Mouse (Mus musculus): ENCODE measurements at regions not wholly inside any gene's neighbourhood (a gene's known extent, or its start where the extent isn't known, plus 50 kb on each side); places are given as distances from the start of the nearest gene placed in this dataset.

DNA sequence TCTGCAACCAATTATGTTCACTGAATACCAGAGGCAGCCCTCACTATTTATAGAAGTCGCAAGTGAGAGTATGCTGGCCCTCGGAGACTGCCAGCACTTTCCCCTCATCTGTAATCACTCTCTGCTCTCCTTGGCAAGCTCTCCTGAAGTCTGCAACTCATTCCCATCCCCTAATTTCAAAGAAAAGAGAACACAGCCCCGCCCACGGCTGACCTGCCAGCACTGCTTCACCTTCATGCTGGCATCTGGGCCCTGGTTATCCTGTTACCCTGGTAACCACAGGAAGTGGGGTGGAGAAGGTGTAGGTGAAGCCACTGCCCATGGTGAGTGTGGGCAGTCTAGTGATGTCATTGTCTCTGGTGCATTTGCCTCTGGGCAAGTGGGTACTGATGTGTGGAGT is 77.5 kb upstream of the Intu start:
- DNase-seq (ENCODE audit: low spot score) (no peak), ATAC-seq (no peak)
- 37% methylated on average over 4 of the region's 4 CpGs for WGBS
- Histone ChIP-seq H3K36me3 (ENCODE audit: insufficient read depth, low read length) (no peaks in the 10 kb centered on the region), H3K9ac (replicated peaks; ENCODE audit: low read length) (no peak overlapping the region), H3K4me1 (ENCODE audit: insufficient read depth, low read length) (no peaks in the 10 kb centered on the region), H3K27ac (no peak overlapping the region), H3K9me3 (ENCODE audit: low read length) (no peaks in the 10 kb centered on the region), H3K27me3 (ENCODE audit: insufficient read depth, low read length) (no peaks in the 10 kb centered on the region), H3K4me2 (ENCODE audit: low read depth, low read length) (no peak overlapping the region), H3K4me3 (ENCODE audit: low read length) (no peak overlapping the region)
- no peak for TF ChIP-seq CTCF (IDR thresholded peaks at IDR 0.05; ENCODE audit: low read depth)

DNA sequence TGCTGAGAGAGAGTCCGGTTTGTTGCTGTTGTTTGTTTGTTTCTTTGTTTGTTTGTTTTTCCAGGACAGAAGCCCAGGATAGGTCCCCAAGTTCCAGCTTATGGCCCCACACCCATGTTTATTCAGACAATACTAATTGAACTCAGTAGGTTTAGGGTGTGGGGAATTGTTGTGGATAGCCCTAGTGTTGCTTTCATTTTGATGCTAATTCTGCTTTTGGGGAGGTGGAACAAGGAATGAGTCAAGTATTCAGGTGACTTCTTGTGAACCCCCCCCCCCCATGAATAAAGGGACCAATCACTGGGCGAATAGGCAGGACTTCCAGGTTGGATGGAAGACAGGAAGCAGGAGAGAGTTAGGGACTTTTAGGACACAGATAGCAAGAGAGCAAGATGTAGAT is 75.0 kb upstream of the Intu start:
- ATAC-seq: no peak
- Histone ChIP-seq H3K4me1 (ENCODE audit: insufficient read depth, low read length) (no peaks in the 10 kb centered on the region), H3K36me3 (ENCODE audit: insufficient read depth, low read length) (no peaks in the 10 kb centered on the region), H3K27me3 (ENCODE audit: insufficient read depth, low read length) (no peaks in the 10 kb centered on the region), H3K27ac (no peak overlapping the region), H3K9ac (replicated peaks; ENCODE audit: low read length) (no peak overlapping the region), H3K9me3 (ENCODE audit: low read length) (no peaks in the 10 kb centered on the region), H3K4me2 (ENCODE audit: low read depth, low read length) (no peak overlapping the region), H3K4me3 (ENCODE audit: low read length) (no peak overlapping the region)
- no peak for TF ChIP-seq CTCF (IDR thresholded peaks at IDR 0.05; ENCODE audit: low read depth)
- no peak for DNase-seq (ENCODE audit: low spot score)
- WGBS: 89% methylated on average over 2 of the region's 2 CpGs

DNA sequence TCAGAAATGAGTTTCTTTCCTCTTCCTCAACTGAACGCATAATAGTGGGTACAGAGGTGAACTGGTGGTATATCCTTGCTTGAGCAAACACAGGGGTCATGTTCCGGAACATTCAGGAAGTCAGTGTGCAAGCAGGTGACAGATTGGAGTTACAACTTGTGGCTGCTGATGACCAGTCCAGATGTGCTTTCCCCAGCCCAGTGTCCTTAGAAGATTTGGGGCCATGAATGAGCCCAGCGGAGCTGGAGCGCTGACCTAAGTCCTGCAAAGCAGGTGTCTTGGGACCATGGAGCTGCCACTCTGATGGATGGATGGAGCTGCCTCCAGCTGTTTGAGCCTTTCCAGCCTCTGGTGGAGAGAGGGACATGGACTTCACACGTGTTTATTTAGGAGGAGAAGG is 72.6 kb upstream of the Intu start:
- TF ChIP-seq CTCF (IDR thresholded peaks at IDR 0.05; ENCODE audit: low read depth): no peak
- no peak for ATAC-seq
- H3K36me3 ChIP-seq (ENCODE audit: insufficient read depth, low read length): no peaks in the 10 kb centered on the region
- no peak overlapping the region for H3K9ac ChIP-seq (replicated peaks; ENCODE audit: low read length)
- H3K4me2 ChIP-seq (ENCODE audit: low read depth, low read length): no peak overlapping the region
- no peak overlapping the region for H3K4me3 ChIP-seq (ENCODE audit: low read length)
- H3K9me3 ChIP-seq (ENCODE audit: low read length): no peaks in the 10 kb centered on the region
- DNase-seq (ENCODE audit: low spot score): no peak
- 87% methylated on average over 5 of the region's 5 CpGs for WGBS
- H3K27me3 ChIP-seq (ENCODE audit: insufficient read depth, low read length): no peaks in the 10 kb centered on the region
- no peaks in the 10 kb centered on the region for H3K4me1 ChIP-seq (ENCODE audit: insufficient read depth, low read length)
- no peak overlapping the region for H3K27ac ChIP-seq

DNA sequence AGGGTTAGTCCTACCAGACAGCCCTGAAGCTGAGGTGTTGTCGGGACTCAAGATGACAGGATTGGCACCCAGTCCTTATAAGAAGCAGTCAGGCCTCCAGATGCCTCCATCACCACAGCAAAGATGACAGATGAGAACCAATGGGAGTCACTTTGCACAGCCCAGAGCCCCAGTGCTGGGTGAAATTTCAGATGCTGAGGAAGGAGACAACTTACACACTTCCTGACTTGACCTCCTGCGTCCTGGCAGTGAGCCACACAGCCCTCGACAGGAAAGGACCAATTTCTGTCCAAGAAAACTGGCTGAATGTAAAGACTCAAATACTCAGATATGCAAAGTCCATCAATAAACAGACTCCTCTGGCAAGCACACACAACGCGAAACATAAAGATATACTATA is 67.6 kb upstream of the Intu start:
- ATAC-seq (no peak), DNase-seq (ENCODE audit: low spot score) (no peak)
- H3K27ac ChIP-seq: no peak overlapping the region
- no peaks in the 10 kb centered on the region for H3K27me3 ChIP-seq (ENCODE audit: insufficient read depth, low read length)
- WGBS: 79% methylated on average over 5 of the region's 5 CpGs
- H3K4me2 ChIP-seq (ENCODE audit: low read depth, low read length): no peak overlapping the region
- H3K9me3 ChIP-seq (ENCODE audit: low read length): no peaks in the 10 kb centered on the region
- no peak for TF ChIP-seq CTCF (IDR thresholded peaks at IDR 0.05; ENCODE audit: low read depth)
- H3K36me3 ChIP-seq (ENCODE audit: insufficient read depth, low read length): no peaks in the 10 kb centered on the region
- no peak overlapping the region for H3K9ac ChIP-seq (replicated peaks; ENCODE audit: low read length)
- H3K4me3 ChIP-seq (ENCODE audit: low read length): no peak overlapping the region
- no peaks in the 10 kb centered on the region for H3K4me1 ChIP-seq (ENCODE audit: insufficient read depth, low read length)

DNA sequence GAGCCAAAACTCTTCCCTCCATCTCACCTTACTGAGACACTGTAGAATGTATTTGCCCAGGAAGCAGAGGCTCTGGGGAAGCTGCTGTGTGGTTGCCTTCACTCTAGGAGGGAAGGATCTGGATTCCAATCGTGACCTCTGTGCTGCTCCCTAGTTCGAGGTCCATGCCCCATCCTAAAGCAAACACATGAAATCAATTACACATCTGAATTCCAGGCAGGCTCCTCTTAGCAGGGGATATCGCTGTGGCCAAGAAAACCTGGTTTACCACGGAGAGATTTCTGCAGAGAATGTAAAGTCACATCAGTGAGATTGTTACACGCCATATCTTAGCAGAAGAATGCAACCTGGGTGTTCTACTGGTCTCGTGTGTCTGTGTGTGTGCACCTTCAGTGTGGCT is 61.0 kb upstream of the Intu start:
- H3K4me3 ChIP-seq (ENCODE audit: low read length): no peak overlapping the region
- no peaks in the 10 kb centered on the region for H3K27me3 ChIP-seq (ENCODE audit: insufficient read depth, low read length)
- 60% methylated on average over 6 of the region's 6 CpGs for WGBS

DNA sequence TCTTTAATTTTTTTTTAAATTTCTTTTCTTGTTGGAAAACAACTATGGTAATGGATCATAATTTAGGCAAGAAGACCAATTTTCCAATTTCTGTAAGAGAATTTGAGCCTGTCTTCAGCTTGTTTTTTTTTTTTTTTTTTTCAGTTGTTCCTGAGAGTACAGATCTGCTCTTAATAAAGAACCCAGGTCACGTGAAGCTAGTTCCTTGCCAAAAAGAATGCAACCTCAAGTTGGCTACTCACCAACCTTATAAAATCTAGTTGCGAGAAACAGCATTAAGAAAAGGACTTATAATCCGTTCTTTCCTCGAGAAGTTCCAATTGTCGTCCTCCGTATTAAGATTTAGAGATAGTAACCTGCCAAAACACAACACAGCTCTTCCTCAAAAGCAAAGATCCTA is 58.3 kb upstream of the Intu start:
- Histone ChIP-seq H3K4me3 (ENCODE audit: low read length) (no peak overlapping the region), H3K27me3 (ENCODE audit: insufficient read depth, low read length) (no peaks in the 10 kb centered on the region), H3K4me2 (ENCODE audit: low read depth, low read length) (no peak overlapping the region), H3K36me3 (ENCODE audit: insufficient read depth, low read length) (no peaks in the 10 kb centered on the region), H3K4me1 (ENCODE audit: insufficient read depth, low read length) (no peaks in the 10 kb centered on the region), H3K9me3 (ENCODE audit: low read length) (no peaks in the 10 kb centered on the region), H3K27ac (no peak overlapping the region), H3K9ac (replicated peaks; ENCODE audit: low read length) (no peak overlapping the region)
- no peak for ATAC-seq
- TF ChIP-seq CTCF (IDR thresholded peaks at IDR 0.05; ENCODE audit: low read depth): no peak
- DNase-seq (ENCODE audit: low spot score): no peak
- WGBS: 88% methylated on average over 6 of the region's 6 CpGs

More for the DNA sequence above, 61.0 kb upstream of the Intu start:
- Histone ChIP-seq H3K27ac (no peak overlapping the region), H3K4me2 (ENCODE audit: low read depth, low read length) (no peak overlapping the region), H3K9me3 (ENCODE audit: low read length) (no peaks in the 10 kb centered on the region), H3K36me3 (ENCODE audit: insufficient read depth, low read length) (no peaks in the 10 kb centered on the region), H3K4me1 (ENCODE audit: insufficient read depth, low read length) (no peaks in the 10 kb centered on the region), H3K9ac (replicated peaks; ENCODE audit: low read length) (no peak overlapping the region)
- no peak for TF ChIP-seq CTCF (IDR thresholded peaks at IDR 0.05; ENCODE audit: low read depth)
- no peak for DNase-seq (ENCODE audit: low spot score)
- ATAC-seq: no peak

DNA sequence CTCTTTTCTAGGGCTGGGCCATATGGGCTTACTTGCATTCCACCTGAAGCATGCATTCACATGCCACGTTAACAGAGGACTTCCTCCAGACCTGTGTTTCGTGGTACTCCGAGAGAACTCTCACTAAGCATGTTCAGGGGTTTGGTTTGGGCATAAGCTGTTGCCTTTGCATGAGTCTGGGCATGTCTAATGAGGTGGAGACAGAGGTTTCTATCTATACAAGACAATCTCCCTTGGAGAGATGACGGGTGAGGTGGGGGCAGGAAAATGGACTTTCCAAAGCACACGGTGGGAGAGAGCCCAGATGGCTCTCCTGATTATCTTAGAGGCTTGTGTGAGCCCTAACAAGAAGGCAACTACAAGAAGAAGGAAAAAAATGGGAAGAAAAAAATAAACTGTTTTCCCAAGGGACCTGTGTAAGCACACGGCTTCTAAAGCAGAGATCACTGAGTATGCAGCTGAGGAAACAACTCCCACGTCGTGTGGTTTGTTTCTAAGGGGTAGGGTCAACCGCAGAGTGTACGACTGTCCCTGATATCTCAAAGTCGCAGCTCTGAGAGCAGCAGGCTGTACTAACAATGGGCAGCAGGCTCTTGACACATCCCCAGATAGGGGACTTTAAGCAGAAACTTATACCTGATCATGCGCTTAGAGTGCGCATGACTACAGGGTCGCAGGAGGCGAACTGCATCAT is 50.7 kb upstream of the Intu start:
- Histone ChIP-seq H3K4me1 (ENCODE audit: insufficient read depth, low read length) (no peaks in the 10 kb centered on the region), H3K9me3 (ENCODE audit: low read length) (no peaks in the 10 kb centered on the region), H3K27ac (no peak overlapping the region), H3K4me2 (ENCODE audit: low read depth, low read length) (no peak overlapping the region), H3K27me3 (ENCODE audit: insufficient read depth, low read length) (no peaks in the 10 kb centered on the region), H3K9ac (replicated peaks; ENCODE audit: low read length) (no peak overlapping the region), H3K4me3 (ENCODE audit: low read length) (no peak overlapping the region), H3K36me3 (ENCODE audit: insufficient read depth, low read length) (no peaks in the 10 kb centered on the region)
- no peak for ATAC-seq
- no peak for DNase-seq (ENCODE audit: low spot score)
- TF ChIP-seq CTCF (IDR thresholded peaks at IDR 0.05; ENCODE audit: low read depth): no peak
- WGBS: 76% methylated on average over 15 of the region's 15 CpGs
